Mouse (Mus musculus): Measurements from ENCODE around the gene Prdm4.

The Prdm4 gene

GRCm38 (mm10) chr10:85927676-85928445, 10.9 kb upstream of the Prdm4 start, which contains the start of gene Ascl4:
Gene Ascl4 (plus strand): TSS chr10:85927681.
- TF ChIP-seq GATA4 (IDR thresholded peaks at IDR 0.05; ENCODE audit: insufficient replicate concordance, low read length) = no peak

- TF ChIP-seq GATA4 (IDR thresholded peaks at IDR 0.05; ENCODE audit: insufficient replicate concordance, low read length) = no peak
Observed at GRCm38 (mm10) chr10:85879886-85880486, 37.0 kb downstream of the Prdm4 start.

GRCm38 (mm10) chr10:85875812-85876211, 41.1 kb downstream of the Prdm4 start:
- TF ChIP-seq GATA4 (IDR thresholded peaks at IDR 0.05; ENCODE audit: insufficient replicate concordance, low read length) = no peak

- TF ChIP-seq GATA4 (IDR thresholded peaks at IDR 0.05; ENCODE audit: insufficient replicate concordance, low read length) = no peak
Observed at GRCm38 (mm10) chr10:85873861-85874544, 42.9 kb downstream of the Prdm4 start.

- TF ChIP-seq GATA4 (IDR thresholded peaks at IDR 0.05; ENCODE audit: insufficient replicate concordance, low read length) = no peak
Observed at GRCm38 (mm10) chr10:85872479-85872773, 44.5 kb downstream of the Prdm4 start.

- TF ChIP-seq GATA4 (IDR thresholded peaks at IDR 0.05; ENCODE audit: insufficient replicate concordance, low read length) = peak; percentile 12; the same call in 1 of the 2 replicates
Observed at GRCm38 (mm10) chr10:85871698-85872478, 45.1 kb downstream of the Prdm4 start.

- TF ChIP-seq GATA4 (IDR thresholded peaks at IDR 0.05; ENCODE audit: insufficient replicate concordance, low read length) = no peak
Observed at GRCm38 (mm10) chr10:85846105-85846862, 70.7 kb downstream of the Prdm4 start.

Data from liver, adult (tissue).